ENCODE assay signal across 25 mouse cellular contexts in genomic region chr2:91121011-91121410, GRCm38 (mm10). TPM values are rescaled to one million over a fixed set of nuclear protein-coding genes. Genes with fewer than 3 reads are reported as not detected.
DNase-seq lines count a peak whose midpoint lies in the region; ATAC-seq and TF ChIP-seq lines count a peak whose summit lies in the region.
"Had no signal": no experiment of that assay in that cellular context is flagged by ENCODE, and none has a peak within 500 bp of the region (broad histone marks: within the 10 kb centered on the region; RNA-seq: fewer than 3 reads in every experiment).

No protein-coding gene starts in this region.

- no peaks in the 10 kb centered on the region for H3K27me3 ChIP-seq in cerebellum, adult 2 months (ENCODE audit: control insufficient read depth, insufficient read depth, low read length)
- H3K27me3 ChIP-seq in heart, embryonic 12.5 days (replicated peaks), result no peaks in the 10 kb centered on the region
- no peaks in the 10 kb centered on the region for H3K27me3 ChIP-seq in heart, embryonic 16.5 days (ENCODE audit: control insufficient read depth, insufficient read depth, low read length)

- ATAC-seq in cerebellum, adult (ENCODE audit: insufficient number of reproducible peaks, low FRiP score, low TSS enrichment), result no peak
- ATAC-seq in frontal cortex, adult (ENCODE audit: low TSS enrichment), result 0 out of 2 replicates have a peak, but pooled peaks have one; percentile 10
- ATAC-seq in heart, embryonic 12.5 days (ENCODE audit: insufficient number of reproducible peaks, low FRiP score), result no peak
- ATAC-seq in heart, embryonic 16.5 days (replicated peaks; ENCODE audit: extremely low read depth, insufficient read depth, low FRiP score), result no peak
- ATAC-seq: CD4-positive, CD25-positive, alpha-beta regulatory T cell, adult 4 months; forebrain, embryonic 14.5 days; hindbrain, postnatal 0 days had no signal

- peak overlapping the region; percentile 93 for H3K9ac ChIP-seq in heart, embryonic 12.5 days
- peak overlapping the region; percentile 77 for H3K9ac ChIP-seq in heart, embryonic 16.5 days (ENCODE audit: low read length)
- H3K9ac ChIP-seq: embryonic facial prominence, embryonic 15.5 days; hindbrain, embryonic 13.5 days had no signal

- H3K4me2 ChIP-seq in heart, embryonic 12.5 days, result peak overlapping the region; percentile 77
- peak overlapping the region; percentile 83 for H3K4me2 ChIP-seq in heart, embryonic 16.5 days (ENCODE audit: low read depth, low read length)
- H3K4me2 ChIP-seq: embryonic facial prominence, embryonic 15.5 days; hindbrain, embryonic 13.5 days had no signal

- H3K4me3 ChIP-seq in cerebellum, adult 2 months (replicated peaks; ENCODE audit: insufficient read depth, low read depth, low read length), result peak overlapping the region; percentile 51
- H3K4me3 ChIP-seq in heart, embryonic 12.5 days, result peak overlapping the region; percentile 71
- H3K4me3 ChIP-seq in heart, embryonic 16.5 days (ENCODE audit: low read length), result peak overlapping the region; percentile 60
- H3K4me3 ChIP-seq: embryonic facial prominence, embryonic 15.5 days; erythroblast, embryonic 14.5 days; forebrain, embryonic 10.5 days; hindbrain, embryonic 13.5 days had no signal

- TF ChIP-seq POLR2A in cerebellum, adult 2 months (IDR thresholded peaks at IDR 0.05; ENCODE audit: borderline replicate concordance, insufficient read depth, low read length), result no peak

- H3K36me3 ChIP-seq in heart, embryonic 12.5 days, result peaks cover 60% of the 10 kb centered on the region
- H3K36me3 ChIP-seq in heart, embryonic 16.5 days (ENCODE audit: control insufficient read depth, insufficient read depth), result peaks cover 20% of the 10 kb centered on the region
- H3K36me3 ChIP-seq: embryonic facial prominence, embryonic 15.5 days; forebrain, embryonic 10.5 days; hindbrain, embryonic 13.5 days had no signal

- no peak for DNase-seq in cerebellum, adult 2 months
- no peak for DNase-seq in frontal cortex, postnatal 25 days (ENCODE audit: low spot score in 2 of 2)
- no peak for DNase-seq in heart, adult 11 months
- no peak for DNase-seq in heart, postnatal 36 days
- DNase-seq: adrenal gland, adult 8-10 months; adrenal gland, postnatal 36 days; B cell, adult 2 months; embryo, embryonic 11 days; gastrocnemius, postnatal 10 days; kidney, adult 11 months; kidney, adult 9 months had no signal

- no peaks in the 10 kb centered on the region for H3K9me3 ChIP-seq in heart, embryonic 12.5 days (replicated peaks)
- no peaks in the 10 kb centered on the region for H3K9me3 ChIP-seq in heart, embryonic 16.5 days (replicated peaks; ENCODE audit: control insufficient read depth, low read length)
- H3K9me3 ChIP-seq: embryonic facial prominence, embryonic 15.5 days; forebrain, embryonic 10.5 days; G1E; hindbrain, embryonic 13.5 days had no signal

- WGBS in cerebellum, adult 2 months, result 27% methylated on average over 6 of the region's 6 CpGs
- 47% methylated on average over 6 of the region's 6 CpGs for WGBS in heart, embryonic 12.5 days
- WGBS in heart, embryonic 16.5 days, result 52% methylated on average over 6 of the region's 6 CpGs

- TF ChIP-seq CTCF in cerebellum, adult 2 months (IDR thresholded peaks at IDR 0.05; ENCODE audit: borderline replicate concordance, insufficient read depth, low read depth, low read length), result no peak

- H3K27ac ChIP-seq in cerebellum, adult 2 months (ENCODE audit: insufficient read depth, low read length), result peak overlapping the region; percentile 82
- H3K27ac ChIP-seq in heart, embryonic 12.5 days (ENCODE audit: poor library complexity, severe bottlenecking), result peak overlapping the region; percentile 95
- peak overlapping the region; percentile 98 for H3K27ac ChIP-seq in heart, embryonic 16.5 days (ENCODE audit: low read length)
- H3K27ac ChIP-seq: embryonic facial prominence, embryonic 15.5 days; forebrain, embryonic 10.5 days; hindbrain, embryonic 13.5 days; hindbrain, postnatal 0 days; kidney, postnatal 0 days had no signal

- intact Hi-C loops in heart, postnatal 36 days (cut with DNase I), result no loop called here

- peaks cover 76% of the 10 kb centered on the region for H3K4me1 ChIP-seq in cerebellum, adult 2 months (ENCODE audit: control insufficient read depth, insufficient read depth, low read length)
- H3K4me1 ChIP-seq in heart, embryonic 12.5 days (replicated peaks), result peaks cover 66% of the 10 kb centered on the region
- H3K4me1 ChIP-seq in heart, embryonic 16.5 days (ENCODE audit: control insufficient read depth, insufficient read depth, low read length), result peaks cover 32% of the 10 kb centered on the region
- H3K4me1 ChIP-seq: embryonic facial prominence, embryonic 15.5 days; hindbrain, embryonic 13.5 days had no signal

RNA-seq across cellular contexts. Expression of gene Mybpc3, which starts 3.1 kb away (rescaled TPM):
- polyA plus RNA-seq in cerebellum, adult 2 months (2012; rRNA removed), result 39.6 and 51.4 TPM in 2 replicates
- 1,039 and 1,047 TPM in 2 replicates for polyA plus RNA-seq in heart, embryonic 12.5 days (2016; fragmentation: Nextera tagmentation; extraction: Ambion mirVana)
- 1,022 and 1,203 TPM in 2 replicates for polyA plus RNA-seq in heart, embryonic 16.5 days (2015; fragmentation: Nextera tagmentation; extraction: Ambion mirVana)
- total RNA-seq in heart, postnatal 36 days (2021), result 1,000 to 10,000 TPM; 1,434 to 1,723 TPM
- total RNA-seq: adrenal gland, postnatal 36 days; G1E had no signal
- polyA plus RNA-seq: CD4-positive, CD25-positive, alpha-beta regulatory T cell, adult 4 months; erythroblast, embryonic 14.5 days; forebrain, embryonic 10.5 days; forebrain, embryonic 14.5 days; G1E; intestine, embryonic 14.5 days had no signal

RNA-seq across cellular contexts. Expression of gene Spi1, which starts 38.8 kb away (rescaled TPM):
- 3.3 and 4.1 TPM in 2 replicates for polyA plus RNA-seq in cerebellum, adult 2 months (2012; rRNA removed)
- polyA plus RNA-seq in heart, embryonic 12.5 days (2016; fragmentation: Nextera tagmentation; extraction: Ambion mirVana), result 3.0 and 3.1 TPM in 2 replicates
- 3.6 and 5.2 TPM in 2 replicates for polyA plus RNA-seq in heart, embryonic 16.5 days (2015; fragmentation: Nextera tagmentation; extraction: Ambion mirVana)
- total RNA-seq in heart, postnatal 36 days (2021), result 1 to 10 TPM; 4.2 to 6.2 TPM

RNA-seq across cellular contexts. Expression of gene Slc39a13, which starts 50.8 kb away (rescaled TPM):
- polyA plus RNA-seq in cerebellum, adult 2 months (2012; rRNA removed), result 93.3 and 97.7 TPM in 2 replicates
- polyA plus RNA-seq in heart, embryonic 12.5 days (2016; fragmentation: Nextera tagmentation; extraction: Ambion mirVana), result 42.5 and 44.3 TPM in 2 replicates
- 56.9 and 61.3 TPM in 2 replicates for polyA plus RNA-seq in heart, embryonic 16.5 days (2015; fragmentation: Nextera tagmentation; extraction: Ambion mirVana)
- 10 to 100 TPM; 21.7 to 24.2 TPM for total RNA-seq in heart, postnatal 36 days (2021)

Comparison
In these comparisons a context has a peak if more than half of its experiments do, and no peak if none do; other contexts are left out.
1. RNA of gene Mybpc3, which starts 3.1 kb away (polyA plus RNA-seq): 1,039 to 1,047 TPM in heart, embryonic 12.5 days and 1,022 to 1,203 TPM in heart, embryonic 16.5 days; 39.6 to 51.4 TPM in cerebellum, adult 2 months; every median in the first group is over 10 times any median in the second.
2. Peak in every context shown above with its lines, with median percentiles within 50 percentile points of each other: H3K27ac ChIP-seq and H3K4me3 ChIP-seq.